Mouse (Mus musculus): ENCODE measurements at regions not wholly inside any gene's neighbourhood (a gene's known extent, or its start where the extent isn't known, plus 50 kb on each side); places are given as distances from the start of the nearest gene placed in this dataset.
A peak's percentile ranks its signal among the peaks of the same experiment; 100 is the strongest.

DNA sequence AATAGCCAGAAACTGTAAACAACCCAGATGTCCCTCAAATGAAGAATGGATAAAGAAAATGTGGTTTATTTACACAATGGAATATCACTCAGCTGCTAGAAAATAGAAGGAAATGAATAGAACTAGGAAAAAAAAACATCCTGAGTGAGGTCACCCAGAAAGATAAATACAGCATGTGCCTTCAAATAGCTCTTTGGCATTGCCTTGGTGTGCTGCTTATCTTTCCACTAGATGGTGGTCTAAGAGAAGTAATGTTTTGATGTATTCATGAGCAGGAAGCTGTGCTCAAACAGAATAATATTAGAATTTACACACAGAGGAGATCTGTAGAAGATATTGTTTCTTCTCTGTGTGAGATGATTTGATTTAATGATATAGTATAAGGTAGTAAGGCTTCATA lies 78.8 kb downstream of the Zfp619 start:
- no peak for DNase-seq

DNA sequence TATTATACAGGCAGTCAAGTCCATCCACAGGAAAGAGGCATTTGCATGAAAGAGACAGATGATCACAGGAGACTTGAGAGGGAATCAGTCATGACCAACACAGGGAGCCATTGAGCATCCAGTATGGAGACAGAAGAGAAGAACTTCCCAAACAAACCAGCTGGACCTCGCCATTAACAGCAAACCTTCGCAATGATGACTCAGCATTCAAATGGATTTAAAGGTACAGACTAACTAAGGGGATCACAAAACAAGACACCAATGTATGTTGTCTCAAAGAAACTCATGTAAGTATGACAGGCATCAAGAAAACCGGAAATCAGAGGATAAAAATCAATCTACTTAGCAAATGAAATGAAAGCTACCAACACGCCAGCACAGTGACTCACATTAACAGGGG lies 96.2 kb downstream of the Zfp619 start:
- no peak for DNase-seq

DNA sequence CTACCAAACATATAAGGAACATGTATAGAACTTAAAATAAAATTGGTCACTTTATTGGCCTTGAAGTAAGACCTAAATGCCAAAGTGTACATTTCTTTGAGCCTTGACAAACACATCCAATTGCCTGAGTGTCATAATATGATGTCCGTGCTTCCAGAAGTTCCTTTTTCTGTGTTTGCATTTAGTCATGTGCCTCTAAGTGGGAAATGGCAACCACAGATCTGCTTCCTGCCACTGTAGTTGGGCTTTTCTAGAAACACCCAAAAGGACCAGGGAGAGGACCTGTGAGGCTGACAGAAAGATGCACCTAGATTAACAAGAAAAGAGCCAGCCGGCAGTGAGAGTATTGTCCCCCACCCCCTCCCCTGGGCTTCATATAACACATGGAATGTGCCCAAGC lies 97.5 kb downstream of the Zfp619 start:
- DNase-seq, result no peak

DNA sequence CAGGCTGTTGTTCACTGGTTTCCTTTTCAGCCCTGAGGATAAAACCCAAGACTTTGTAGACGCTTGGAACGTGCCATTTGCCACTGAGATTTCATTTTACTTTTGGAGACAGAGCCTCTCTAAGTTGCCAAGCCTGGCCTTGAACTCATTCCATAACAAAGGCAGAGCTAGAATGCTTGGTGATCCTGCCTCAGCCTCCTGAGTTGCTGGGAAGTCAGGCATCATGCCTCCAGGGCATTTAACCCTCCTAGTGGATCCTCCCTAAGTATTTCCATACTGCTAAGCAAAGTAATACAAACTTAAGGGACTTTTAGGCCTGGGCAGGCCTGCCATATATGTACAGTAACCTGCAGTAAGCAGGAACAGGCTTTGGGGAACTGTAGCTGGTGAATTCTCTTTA lies 104.2 kb downstream of the Zfp619 start:
- no peak for DNase-seq

DNA sequence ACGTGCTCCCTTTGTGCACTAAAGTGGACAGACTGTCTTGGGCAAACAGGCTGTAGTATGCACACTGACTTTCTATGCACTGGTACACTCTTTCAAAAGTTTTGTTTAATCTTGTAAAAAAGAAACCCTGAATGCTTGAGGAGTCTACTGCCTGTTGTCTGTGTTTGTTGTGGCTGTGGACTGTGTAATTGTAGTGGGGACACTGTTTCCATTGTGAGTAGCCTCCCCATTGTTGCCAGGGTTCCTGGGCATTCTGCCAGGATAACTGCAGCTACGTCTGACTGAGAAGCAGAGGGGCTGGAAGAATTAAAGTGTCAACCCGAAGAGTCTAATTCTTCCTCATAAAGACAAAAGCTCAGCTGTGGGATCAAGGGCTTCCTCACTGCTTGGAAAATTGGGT lies 115.3 kb downstream of the Zfp619 start:
- no peak for DNase-seq

DNA sequence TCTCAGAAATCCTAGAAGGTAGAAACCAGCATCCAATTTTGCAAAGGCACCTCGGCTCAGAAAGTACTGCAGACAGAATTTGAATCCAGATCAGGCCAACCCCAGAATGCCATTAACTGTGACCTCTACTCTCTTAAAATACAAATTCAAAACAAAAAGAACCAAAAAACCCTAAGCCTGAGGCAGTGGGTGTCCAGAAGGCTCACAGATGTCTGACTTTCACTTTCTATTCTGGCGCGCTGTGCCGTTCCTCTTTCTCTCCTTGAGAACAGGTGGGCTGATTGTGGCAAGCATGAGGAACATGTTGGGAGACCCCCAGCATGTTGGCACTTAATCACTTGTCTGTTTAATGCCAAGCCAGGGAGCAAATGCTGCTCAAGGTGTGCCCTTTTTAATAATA lies 124.8 kb downstream of the Zfp619 start:
- no peak for DNase-seq

DNA sequence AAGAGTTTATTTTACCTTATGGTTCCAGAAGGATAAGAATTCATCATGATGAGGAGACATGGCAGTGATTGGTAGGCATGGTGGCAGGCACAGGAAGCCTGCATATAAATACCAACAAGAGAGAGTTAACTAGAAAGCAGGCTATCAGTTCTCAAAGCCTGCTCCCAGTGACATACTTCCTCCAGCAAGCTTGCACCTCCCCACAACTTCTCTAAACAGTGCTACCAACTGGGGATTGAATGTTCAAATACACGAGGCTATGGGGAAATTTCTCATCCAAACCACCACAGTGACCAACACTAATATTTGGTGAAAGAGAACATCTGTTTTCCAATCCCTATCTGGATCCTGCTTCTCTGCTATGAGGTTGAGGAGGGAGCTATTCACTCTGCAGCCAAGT lies 125.8 kb downstream of the Zfp619 start:
- no peak for DNase-seq

DNA sequence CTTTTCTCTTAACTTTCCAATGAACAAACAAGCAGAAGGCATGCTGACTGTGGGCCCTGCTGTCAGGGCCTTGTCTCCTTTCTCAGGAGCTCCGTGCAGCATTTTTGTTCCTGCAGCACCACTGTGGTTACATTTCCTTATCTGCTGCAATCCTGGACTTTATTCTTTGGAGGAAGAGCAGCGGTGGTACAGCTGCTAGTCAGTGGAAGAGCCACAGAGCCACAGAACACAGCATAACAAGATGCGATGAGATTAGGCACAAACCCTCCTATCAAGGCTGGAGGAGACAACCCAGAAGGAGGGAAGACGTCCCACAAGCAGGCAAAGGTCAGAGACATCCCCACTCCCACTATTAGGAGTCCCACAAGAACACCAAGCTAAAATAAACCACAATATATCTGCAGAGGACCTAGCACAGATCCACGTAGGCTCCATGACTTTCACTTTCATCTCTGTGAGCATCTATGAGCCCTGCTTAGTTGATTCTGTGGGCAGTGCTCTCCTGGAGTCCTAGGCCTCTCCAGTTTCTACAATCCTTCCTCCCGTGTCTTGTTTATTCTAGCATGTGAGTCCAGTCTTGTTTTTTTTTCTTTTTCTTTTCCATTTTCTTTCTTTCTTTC lies 133.0 kb downstream of the Zfp619 start:
- no peak for DNase-seq

DNA sequence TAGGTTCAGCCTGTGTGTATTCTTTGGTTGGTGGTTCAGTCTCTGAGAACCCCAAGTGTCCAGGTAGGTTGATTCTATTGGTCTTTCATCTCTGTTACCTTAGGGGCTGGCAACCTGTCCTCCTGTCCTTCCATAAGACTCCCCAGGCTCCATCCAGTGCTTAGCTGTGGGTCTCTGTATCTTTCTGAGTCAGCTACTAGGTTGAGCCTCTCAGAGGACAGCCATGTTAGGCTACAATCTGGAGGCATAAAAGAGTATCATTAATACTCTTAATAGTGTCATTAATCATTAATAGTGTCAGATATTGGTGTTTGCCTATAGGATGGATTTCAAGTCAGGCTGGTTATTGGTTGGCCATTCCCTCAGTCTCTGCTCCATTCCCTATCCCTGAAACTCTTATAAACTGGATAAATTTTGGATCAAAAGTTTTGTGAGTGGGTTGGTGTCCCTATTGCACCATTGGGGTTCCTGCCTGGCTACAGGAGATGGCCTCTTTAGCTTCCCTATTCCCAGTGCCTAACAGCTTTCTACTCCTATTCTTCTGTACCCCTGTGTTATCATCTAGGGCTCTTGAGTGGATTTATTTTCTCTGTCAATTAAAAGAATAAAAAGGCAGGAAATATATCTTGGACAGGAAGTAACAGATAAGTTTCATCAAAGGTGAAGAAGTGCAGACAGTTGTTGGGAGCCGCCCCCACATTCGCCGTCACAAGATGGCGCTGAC lies 137.2 kb downstream of the Zfp619 start:
- DNase-seq, result peak; percentile 6

DNA sequence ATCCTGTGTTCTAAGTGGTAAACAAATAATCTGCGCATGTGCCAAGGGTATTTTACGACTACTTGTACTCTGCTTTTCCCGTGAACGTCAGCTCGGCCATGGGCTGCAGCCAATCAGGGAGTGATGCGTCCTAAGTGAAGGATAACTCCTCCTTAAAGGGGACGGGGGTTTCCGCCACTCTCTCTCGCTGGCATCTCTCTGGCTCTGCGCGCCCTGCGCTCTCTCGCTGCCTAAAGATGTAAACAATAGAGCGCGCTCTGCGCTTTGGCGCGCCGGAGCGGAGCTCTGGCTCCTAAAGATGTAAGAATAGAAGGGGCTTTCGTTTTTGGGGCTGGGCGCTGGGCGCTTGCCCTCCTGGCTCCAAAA lies 137.7 kb downstream of the Zfp619 start:
- DNase-seq, result peak; percentile 7

DNA sequence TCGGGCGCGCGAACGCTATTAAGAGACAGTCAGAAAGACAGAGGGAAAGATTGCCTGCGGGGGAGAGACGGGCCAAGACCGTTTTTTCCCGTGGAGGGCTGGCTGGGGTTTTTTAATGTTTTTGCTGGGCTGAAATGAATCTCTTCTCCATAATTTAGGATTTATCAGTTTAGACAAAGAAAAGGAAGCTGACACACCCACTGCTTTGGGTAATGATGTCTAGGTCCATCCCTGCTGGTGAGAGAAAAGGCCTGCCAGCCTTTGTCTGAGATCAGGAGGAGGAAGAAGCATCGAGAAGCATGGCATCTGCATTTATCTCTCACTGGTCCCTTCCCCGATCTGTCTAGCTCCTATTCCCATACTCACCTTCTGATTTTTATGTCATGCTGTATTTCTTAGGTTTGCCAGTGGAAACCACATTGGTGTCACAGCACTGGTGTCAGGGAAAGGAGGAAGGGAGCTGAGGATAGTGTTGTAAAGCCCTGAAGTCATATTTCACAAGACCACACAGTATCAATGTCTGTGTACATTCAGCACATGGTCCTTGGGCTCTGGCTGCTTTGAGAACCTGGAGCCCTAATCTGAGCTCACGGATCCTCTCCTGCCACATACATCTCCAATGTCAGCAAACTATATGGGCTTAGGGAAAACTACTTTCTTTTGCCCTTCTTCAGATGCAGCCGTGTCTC lies 138.3 kb downstream of the Zfp619 start:
- no peak for DNase-seq

DNA sequence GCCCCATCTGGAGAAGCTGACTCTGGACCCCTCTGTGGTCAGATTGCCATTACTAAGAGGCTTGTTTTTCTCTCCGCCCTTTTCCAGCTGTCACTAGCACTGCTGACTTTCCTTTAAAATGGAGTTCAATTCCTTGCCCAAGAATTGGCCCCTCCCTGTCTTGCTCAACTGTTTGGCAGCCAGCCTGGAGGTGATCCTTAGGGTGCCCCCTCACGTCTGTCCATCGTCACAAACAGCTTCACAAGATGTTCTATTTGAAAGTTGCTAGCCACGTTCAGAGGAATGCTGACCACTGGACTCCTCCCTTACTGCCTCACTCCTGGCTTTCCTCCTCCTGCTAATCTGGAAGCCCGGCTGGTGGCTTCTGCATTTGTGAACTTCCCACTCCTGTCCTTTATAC lies 142.0 kb downstream of the Zfp619 start:
- DNase-seq, result no peak

DNA sequence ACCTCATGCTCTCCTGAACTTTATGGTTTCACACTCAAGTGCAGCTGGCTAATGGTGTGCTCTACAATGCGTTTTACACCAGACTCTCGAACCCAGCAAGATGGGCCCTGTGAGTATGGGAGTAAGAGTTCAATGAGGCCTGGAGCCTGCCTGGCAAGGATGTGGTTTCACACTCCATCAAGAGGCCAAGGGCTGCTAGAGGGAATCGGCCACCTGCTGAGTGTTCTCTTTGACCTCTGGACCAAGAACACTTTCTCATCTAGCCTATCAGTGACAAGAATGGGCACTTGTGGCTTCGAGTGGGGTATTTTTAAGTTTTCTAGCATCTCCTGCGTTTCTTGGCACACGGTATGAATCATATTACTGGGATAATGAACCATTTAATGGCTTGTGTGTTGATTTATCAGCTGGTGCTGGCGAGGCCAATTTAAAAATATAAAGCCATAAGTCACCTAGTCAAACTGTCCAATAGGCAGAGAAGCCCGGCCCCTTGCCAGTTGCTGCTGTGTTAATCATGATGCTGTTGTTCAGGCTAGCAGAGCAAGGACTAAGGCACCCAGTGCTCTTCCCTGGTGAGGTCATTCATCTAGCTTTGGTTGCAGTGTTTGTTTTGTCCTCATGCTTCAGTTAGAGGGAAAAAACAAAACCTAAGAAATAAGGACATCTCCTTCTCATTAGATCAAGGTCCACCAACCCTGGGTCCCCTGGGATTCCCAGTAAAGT lies 157.7 kb downstream of the Zfp619 start:
- no peak for DNase-seq

DNA sequence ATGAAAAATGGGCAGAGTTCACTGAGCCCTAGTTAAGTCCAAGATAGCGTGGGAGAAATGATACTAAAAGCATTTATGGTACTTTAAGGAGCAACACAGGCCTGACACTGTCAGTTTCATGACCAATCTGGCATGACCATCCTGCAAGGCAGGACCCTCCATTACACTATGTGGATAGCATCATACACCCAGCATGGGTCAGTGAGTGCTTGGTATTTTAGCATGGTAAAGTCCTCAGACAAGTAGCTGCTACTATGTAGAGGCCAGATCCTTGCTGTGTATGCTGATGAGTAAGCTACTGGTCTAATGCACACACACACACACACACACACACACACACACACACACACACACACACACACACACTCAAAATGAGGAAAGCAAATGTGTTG lies 158.3 kb downstream of the Zfp619 start:
- DNase-seq, result no peak

DNA sequence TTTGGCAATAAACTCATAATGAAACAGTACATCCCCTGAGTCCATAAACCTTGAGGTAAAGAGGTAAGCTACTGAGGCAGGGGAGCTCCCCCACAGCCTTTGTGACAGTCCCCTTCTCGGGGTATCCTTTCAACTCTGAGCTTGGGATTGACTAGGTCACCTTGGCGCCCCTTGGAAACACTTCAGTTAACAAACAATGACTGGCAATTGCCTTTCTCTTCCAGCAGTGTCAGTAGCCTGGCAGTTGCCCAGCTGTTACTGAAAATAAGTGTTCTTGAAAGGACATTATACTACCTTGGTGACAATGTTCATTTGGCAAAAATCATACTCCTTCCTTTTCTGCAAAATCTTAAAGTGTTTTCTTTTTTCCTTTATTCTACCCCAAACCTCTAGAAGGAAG lies 162.8 kb downstream of the Zfp619 start:
- no peak for DNase-seq

DNA sequence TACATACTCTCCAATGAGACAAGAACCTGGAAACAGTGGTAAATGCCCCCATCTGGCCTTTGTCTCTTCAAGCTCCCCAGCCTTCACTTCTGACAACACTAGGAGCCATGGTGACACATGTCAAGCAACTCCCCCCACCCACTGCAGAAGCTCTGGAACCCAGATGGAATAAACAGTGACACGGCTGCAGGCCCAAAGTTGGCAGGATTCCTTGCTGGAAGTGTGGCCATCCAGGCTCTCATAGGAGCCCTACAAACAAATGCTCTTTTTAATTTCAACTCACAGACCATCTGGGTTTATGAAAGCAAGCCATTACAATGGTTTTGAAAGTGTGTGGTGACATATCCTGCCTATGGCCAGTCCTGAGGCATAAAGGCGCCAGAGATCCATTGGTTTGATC lies 179.0 kb downstream of the Zfp619 start:
- no peak for DNase-seq

DNA sequence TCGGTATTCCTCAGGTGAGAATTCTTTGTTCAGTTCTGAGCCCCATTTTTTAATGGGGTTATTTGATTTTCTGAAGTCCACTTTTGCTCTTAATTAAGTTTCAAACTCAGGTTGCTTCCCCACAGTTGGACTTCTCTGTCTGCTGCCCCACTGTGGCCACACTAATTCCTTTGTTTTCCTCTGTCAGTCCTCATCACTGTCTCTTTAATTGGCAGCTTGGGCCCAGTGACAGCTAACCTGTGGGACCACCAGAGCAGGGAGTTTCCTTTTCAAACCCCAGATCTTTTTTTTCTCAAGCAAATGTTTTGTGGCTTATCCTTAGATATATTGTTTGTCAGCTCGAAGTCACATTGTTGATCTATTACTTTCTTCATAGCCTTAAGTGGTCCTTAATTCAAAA lies 183.9 kb downstream of the Zfp619 start:
- DNase-seq, result no peak

DNA sequence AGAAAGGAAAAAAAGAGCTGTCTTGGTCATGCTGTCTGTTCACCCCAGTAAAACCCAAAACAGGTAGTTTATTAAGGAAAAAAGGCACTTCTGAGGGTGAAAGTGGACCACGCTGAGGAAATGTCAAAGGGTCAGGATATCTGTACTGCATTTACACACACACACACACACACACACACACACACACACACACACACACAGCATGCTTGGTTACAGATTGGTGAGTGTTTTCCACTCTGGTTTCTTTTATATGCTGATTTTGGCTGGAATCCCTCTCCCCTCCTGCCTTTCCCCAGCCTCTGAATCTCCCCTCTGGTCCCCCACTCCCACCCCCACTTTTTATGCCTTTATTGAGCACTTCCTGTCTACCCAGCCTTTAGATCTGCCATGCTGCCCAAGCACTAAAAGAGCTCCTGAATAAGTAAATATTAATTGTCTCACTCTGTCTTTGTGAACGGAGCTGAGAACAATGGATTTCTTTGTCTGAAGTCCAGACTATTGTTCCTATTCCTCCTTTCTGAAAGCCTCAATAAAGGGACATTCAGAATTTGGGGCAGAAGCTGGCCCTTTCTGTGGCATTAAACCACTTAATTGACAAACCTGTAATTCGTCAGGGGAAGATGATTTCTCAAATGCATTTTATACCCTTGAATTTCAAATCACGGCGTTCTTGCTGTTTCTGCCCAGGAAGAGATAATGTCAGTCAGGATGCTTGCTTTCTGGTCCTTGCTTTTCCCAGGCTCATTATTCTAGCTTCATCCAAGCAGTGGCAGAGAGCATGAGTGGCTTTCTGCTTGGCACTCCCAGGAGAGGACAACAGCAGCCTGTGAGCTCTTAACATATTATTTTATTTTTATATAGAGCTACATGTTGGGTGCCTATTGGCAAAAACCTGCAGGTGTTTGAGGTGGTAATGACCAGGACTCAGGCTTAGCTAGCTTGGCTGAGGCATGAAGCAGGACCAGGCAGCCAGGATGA lies 187.8 kb downstream of the Zfp619 start:
- no peak for DNase-seq

DNA sequence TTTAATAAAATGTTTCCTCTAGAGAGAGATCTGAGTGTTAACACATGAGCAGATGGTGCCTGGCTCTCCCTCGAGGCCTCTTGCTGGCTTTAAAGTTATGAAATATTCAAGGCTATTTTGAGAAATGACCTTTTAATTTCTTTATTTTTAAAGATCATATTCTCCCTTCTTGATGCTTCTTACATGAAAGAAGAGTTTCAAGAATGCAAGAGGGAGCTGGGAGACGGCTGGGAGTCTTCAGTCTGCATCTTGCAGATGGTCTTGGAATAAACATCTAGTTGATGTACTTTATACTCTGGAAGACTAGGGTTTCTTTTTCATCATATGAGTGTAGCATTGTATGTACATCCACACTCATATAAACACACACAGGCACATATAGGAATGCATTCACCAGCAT lies 189.0 kb downstream of the Zfp619 start:
- DNase-seq, result no peak

DNA sequence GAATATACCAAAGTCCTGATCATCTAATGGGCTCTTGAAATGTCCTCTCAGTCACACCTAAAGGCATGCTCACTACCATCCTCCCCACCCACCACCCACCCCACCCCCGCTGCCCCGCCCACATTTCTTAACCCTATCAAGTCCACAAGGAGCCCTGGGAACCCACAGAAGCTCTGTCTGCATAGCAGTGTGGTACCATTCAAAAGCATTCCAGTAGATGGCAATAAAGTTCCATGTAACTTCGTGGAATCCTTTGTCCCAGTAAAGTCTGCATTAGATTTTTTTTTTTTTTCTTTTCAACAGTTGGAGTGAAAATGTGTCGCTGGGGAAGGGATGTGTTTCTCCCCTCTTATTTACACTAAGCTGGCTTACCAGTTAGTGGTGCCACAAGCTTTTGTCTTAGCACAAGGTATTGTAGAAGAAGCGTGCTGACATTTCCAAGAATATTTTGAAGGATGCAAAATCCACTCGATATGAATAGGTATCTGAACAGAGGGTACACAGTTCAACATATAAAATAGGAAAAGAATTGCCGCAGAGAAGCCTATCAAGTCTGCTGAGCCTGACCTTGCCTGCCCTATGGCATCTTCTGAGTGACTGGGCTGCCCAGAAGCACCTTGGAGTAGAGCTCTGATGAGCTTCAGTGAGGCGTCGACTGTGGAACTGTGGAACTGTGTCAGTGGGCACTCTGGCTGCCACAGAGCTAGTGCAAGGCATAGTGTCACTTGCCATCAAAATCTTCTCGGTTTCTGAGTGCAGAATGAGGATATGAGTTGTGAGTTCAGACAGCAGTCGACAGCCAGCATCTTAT lies 199.0 kb downstream of the Zfp619 start:
- DNase-seq, result peak; percentile 19

DNA sequence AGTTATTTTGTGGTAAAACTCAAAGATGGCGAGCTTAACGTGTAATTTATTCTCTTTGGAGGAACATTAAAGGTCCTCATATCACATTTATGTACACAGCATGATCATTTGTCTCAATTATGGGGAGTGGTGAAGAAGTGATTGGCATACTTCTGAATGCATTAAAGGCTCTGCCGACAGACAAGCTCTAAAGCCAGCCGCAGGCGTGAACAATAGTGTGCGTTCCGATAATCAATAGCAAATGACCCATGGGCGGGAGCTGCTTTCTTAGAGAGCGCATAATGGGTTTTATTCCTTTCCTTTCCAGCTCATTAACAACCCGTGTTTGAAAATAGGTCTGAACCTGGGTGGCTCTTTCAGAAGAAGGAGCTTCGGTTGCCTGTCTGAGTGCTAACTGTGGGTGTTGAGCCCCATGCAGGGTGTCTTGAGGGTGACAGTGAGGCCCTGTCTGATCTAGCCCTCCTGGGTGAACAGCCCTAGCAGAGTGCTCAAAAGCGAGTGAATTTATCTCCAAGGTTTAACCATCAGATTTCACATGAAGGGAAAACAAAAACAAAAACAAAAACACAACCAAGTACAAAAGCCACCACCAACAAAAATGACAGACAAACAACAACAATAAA lies 210.5 kb downstream of the Zfp619 start:
- DNase-seq, result no peak

All from right cerebral cortex, postnatal 4 days (tissue).